Mouse (Mus musculus): Measurements from ENCODE around the gene Nfia. TPM values are rescaled to one million over a fixed set of nuclear protein-coding genes. Genes with fewer than 3 reads are reported as not detected.
A peak's percentile ranks its signal among the peaks of the same experiment; 100 is the strongest.

Nfia gene
- polyA plus RNA-seq, 1 experiment from 2014 or later: 32.1 TPM

- under 1% methylated on average over 14 of the region's 14 CpGs for WGBS
- H3K27ac ChIP-seq (ENCODE audit: low read depth, low read length): peak overlapping the region; percentile 90
- H3K4me3 ChIP-seq (ENCODE audit: low read length): peak overlapping the region; percentile 46
- H3K36me3 ChIP-seq (ENCODE audit: control insufficient read depth, insufficient read depth, low read length): no peaks in the 10 kb centered on the region
- H3K9me3 ChIP-seq (ENCODE audit: control insufficient read depth, low read length): no peaks in the 10 kb centered on the region
- H3K27me3 ChIP-seq (ENCODE audit: control insufficient read depth, insufficient read depth, low read length): peaks cover 13% of the 10 kb centered on the region
- no peaks in the 10 kb centered on the region for H3K4me1 ChIP-seq (ENCODE audit: control insufficient read depth, insufficient read depth, low read length)
- ATAC-seq (ENCODE audit: low FRiP score, low TSS enrichment): peak; percentile 68
- peak overlapping the region; percentile 68 for H3K4me2 ChIP-seq (replicated peaks; ENCODE audit: low read depth, low read length)
- peak overlapping the region; percentile 50; the same call in 1 of the 2 replicates for H3K9ac ChIP-seq (ENCODE audit: low read depth, low read length)
Measured at GRCm38 (mm10) chr4:97773110-97773593, 618 bp downstream of the Nfia start.

DNA sequence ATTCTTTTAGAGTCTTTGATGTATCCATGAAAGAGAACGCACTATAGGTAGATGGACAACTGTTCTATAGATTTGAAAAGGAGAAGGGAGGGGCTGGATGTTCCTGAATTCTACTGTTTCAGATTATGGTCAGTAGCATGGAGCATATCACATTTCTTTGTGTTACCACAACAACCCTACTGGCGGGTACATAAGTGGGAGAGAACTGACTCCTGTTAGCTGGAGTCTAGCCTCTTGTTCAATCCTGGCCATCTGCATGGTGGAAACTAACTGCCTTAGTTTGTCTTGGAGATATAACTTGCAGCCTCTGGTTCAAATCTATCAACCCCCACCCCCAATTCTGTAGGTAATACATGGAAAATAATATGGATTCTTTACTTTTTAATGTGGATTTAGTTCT, 1.3 kb downstream of the Nfia start:
- H3K4me3 ChIP-seq (ENCODE audit: low read length): no peak overlapping the region; the same call in 1 of the 2 replicates
- WGBS: 60% methylated on average over 2 of the region's 2 CpGs
- no peak for ATAC-seq (ENCODE audit: low FRiP score, low TSS enrichment)
- no peak overlapping the region; the same call in 1 of the 2 replicates for H3K27ac ChIP-seq (ENCODE audit: low read depth, low read length)
- H3K27me3 ChIP-seq (ENCODE audit: control insufficient read depth, insufficient read depth, low read length): peaks cover 13% of the 10 kb centered on the region
- no peaks in the 10 kb centered on the region for H3K36me3 ChIP-seq (ENCODE audit: control insufficient read depth, insufficient read depth, low read length)
- no peaks in the 10 kb centered on the region for H3K9me3 ChIP-seq (ENCODE audit: control insufficient read depth, low read length)
- peak overlapping the region; percentile 68; the same call in 1 of the 2 replicates for H3K4me2 ChIP-seq (replicated peaks; ENCODE audit: low read depth, low read length)
- no peaks in the 10 kb centered on the region for H3K4me1 ChIP-seq (ENCODE audit: control insufficient read depth, insufficient read depth, low read length)
- no peak overlapping the region for H3K9ac ChIP-seq (ENCODE audit: low read depth, low read length)

DNA sequence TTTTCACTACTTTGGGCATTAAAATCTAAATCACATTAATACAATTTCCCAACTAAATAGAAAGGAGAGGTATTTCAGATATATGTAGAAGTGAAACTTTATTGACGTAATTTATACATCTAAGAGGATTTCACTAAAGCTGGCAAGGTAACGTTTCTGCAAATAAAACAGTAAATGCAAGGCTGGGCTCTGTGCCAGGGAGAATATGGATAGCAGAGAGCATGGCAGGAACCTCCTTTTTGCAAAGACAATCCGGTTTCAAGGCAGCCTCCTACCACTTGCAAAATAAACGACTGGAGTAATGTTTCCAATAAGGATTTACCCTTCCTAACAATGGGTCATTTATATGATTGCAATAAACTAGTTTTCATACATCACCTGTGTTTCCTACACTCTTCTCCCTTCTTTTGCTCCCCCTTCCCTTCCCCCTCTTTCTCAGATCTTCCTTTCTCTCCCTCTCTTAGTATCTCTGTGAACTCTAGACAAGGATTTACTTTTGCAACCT, 2.0 kb downstream of the Nfia start:
- Histone ChIP-seq H3K27ac (ENCODE audit: low read depth, low read length) (peak overlapping the region; percentile 69; the same call in 1 of the 2 replicates), H3K4me1 (ENCODE audit: control insufficient read depth, insufficient read depth, low read length) (no peaks in the 10 kb centered on the region), H3K9ac (ENCODE audit: low read depth, low read length) (no peak overlapping the region; the same call in 1 of the 2 replicates), H3K9me3 (ENCODE audit: control insufficient read depth, low read length) (no peaks in the 10 kb centered on the region), H3K36me3 (ENCODE audit: control insufficient read depth, insufficient read depth, low read length) (no peaks in the 10 kb centered on the region), H3K27me3 (ENCODE audit: control insufficient read depth, insufficient read depth, low read length) (peaks cover 13% of the 10 kb centered on the region), H3K4me3 (ENCODE audit: low read length) (peak overlapping the region; percentile 22), H3K4me2 (replicated peaks; ENCODE audit: low read depth, low read length) (peak overlapping the region; percentile 72)
- no peak for ATAC-seq (ENCODE audit: low FRiP score, low TSS enrichment)
- 19% methylated on average over 4 of the region's 4 CpGs for WGBS

- no peaks in the 10 kb centered on the region for H3K4me1 ChIP-seq (ENCODE audit: control insufficient read depth, insufficient read depth, low read length)
- H3K27ac ChIP-seq (ENCODE audit: low read depth, low read length): peak overlapping the region; percentile 69
- peak overlapping the region; percentile 72 for H3K4me2 ChIP-seq (replicated peaks; ENCODE audit: low read depth, low read length)
- ATAC-seq (ENCODE audit: low FRiP score, low TSS enrichment): no peak
- peak overlapping the region; percentile 22 for H3K4me3 ChIP-seq (ENCODE audit: low read length)
- H3K9ac ChIP-seq (ENCODE audit: low read depth, low read length): no peak overlapping the region; the same call in 1 of the 2 replicates
- peaks cover 13% of the 10 kb centered on the region for H3K27me3 ChIP-seq (ENCODE audit: control insufficient read depth, insufficient read depth, low read length)
- no peaks in the 10 kb centered on the region for H3K36me3 ChIP-seq (ENCODE audit: control insufficient read depth, insufficient read depth, low read length)
- H3K9me3 ChIP-seq (ENCODE audit: control insufficient read depth, low read length): no peaks in the 10 kb centered on the region
- under 1% methylated on average over 13 of the region's 13 CpGs for WGBS
Measured at GRCm38 (mm10) chr4:97775059-97775458, 2.5 kb downstream of the Nfia start.

DNA sequence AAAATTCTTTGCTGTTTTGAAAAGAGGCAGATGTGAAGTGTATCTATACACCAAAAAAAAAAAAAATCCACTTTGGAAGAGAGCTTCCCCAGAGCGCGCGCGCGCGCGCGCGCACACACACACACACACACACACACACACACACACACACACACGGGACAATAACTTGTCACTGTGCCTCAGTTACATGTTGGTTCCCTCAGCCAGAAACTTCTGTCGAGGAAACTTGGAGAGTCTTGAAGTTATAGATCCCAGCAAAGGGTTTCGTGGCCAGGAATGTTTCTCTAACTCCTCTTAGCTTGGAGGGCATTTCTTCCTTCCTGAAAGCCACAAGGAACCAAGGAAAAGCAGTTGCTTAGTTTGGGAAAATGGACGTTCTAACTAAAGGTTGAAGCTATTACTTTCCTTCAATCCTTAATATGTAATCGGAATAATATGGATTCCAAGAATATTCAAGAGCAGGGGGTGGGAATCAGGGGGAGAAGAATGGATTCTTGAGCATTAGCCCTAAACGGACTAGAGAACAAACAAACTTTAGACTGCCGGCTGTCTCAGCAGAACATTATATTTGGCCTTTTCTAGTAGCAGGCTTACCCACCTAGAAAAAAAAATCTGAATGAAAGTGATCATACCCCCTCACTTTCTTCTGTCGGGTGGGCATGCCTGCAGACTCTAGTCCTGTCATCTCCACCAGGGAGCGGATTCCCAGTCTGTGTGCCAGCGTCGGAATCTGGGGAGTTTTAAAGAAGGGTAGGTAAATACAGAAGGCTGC, 3.1 kb downstream of the Nfia start:
- WGBS: under 1% methylated on average over 20 of the region's 20 CpGs
- Histone ChIP-seq H3K27ac (ENCODE audit: low read depth, low read length) (peak overlapping the region; percentile 69), H3K9me3 (ENCODE audit: control insufficient read depth, low read length) (no peaks in the 10 kb centered on the region), H3K27me3 (ENCODE audit: control insufficient read depth, insufficient read depth, low read length) (peaks cover 20% of the 10 kb centered on the region), H3K4me1 (ENCODE audit: control insufficient read depth, insufficient read depth, low read length) (no peaks in the 10 kb centered on the region), H3K9ac (ENCODE audit: low read depth, low read length) (peak overlapping the region; percentile 34; the same call in 1 of the 2 replicates), H3K36me3 (ENCODE audit: control insufficient read depth, insufficient read depth, low read length) (no peaks in the 10 kb centered on the region), H3K4me2 (replicated peaks; ENCODE audit: low read depth, low read length) (peak overlapping the region; percentile 72), H3K4me3 (ENCODE audit: low read length) (peak overlapping the region; percentile 22)
- ATAC-seq (ENCODE audit: low FRiP score, low TSS enrichment): no peak

DNA sequence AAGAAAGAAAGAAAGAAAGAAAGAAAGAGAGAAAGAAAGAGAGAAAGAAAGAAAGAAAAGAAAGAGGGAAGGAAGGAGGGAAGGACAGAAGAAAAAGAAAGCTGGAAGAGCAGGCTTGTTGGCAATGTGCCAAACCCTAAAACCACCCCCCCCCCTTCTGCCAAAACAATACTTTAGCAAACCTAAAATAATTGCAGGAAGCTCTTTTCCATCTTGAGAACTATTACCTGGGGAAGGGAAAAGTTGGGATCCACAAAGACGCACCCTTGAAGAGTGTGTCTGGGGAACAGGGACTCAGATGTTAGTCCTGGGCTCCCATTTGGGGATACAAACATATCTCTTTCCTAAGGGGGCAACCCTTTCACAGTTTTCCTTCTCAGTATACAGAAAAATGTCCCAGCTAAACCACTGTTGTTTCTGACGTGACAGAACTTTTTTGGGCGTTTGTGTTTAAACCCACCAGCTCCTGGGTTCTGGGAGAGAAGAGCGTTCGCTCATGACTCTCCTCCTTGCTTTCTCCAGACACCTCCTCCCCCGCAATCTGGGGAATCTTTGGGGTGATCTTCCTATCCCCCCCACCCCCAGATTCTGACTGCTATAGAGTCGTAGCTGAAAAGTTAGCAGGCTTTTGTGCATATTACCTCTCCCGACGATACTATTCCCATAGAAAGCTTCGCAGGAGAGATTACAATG, 4.0 kb downstream of the Nfia start:
- Histone ChIP-seq H3K4me1 (ENCODE audit: control insufficient read depth, insufficient read depth, low read length) (no peaks in the 10 kb centered on the region), H3K4me3 (ENCODE audit: low read length) (peak overlapping the region; percentile 81)
- under 1% methylated on average over 10 of the region's 10 CpGs for WGBS

DNA sequence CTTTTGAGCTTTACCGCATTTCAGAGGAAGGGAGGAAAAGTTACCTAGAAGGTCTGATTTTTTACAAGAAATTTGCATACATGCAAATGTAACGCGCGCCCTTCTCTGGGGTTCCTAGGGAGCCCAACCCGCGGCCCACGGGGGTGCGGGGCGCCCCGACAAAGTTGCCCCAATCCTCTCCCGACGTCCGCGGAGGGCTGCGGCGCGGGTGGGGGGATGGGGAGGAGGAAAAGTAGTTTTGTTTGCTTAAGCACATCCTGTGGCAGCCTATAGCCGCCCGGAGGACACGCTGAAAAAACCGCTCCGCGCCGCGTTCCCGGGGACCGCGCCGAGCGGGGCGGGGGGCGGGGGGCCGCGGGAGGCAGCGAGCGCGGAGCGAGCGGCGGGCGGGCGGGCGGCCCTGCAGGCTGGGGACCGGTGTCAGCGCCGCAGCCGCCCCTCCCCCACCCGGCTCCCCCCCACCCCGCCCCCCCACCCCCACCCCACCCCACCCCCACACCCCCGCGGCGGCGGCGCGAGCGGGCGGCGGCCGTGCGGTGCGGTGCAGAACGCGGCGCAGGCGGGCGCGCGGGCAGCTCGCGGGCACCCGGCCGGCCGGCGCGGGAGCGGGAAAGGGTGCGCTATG, 4.7 kb downstream of the Nfia start:
- Histone ChIP-seq H3K4me1 (ENCODE audit: control insufficient read depth, insufficient read depth, low read length) (no peaks in the 10 kb centered on the region), H3K27me3 (ENCODE audit: control insufficient read depth, insufficient read depth, low read length) (peaks cover 23% of the 10 kb centered on the region), H3K4me3 (ENCODE audit: low read length) (peak overlapping the region; percentile 81), H3K36me3 (ENCODE audit: control insufficient read depth, insufficient read depth, low read length) (no peaks in the 10 kb centered on the region), H3K4me2 (replicated peaks; ENCODE audit: low read depth, low read length) (peak overlapping the region; percentile 72), H3K9ac (ENCODE audit: low read depth, low read length) (peak overlapping the region; percentile 95), H3K27ac (ENCODE audit: low read depth, low read length) (peak overlapping the region; percentile 91; the same call in 1 of the 2 replicates), H3K9me3 (ENCODE audit: control insufficient read depth, low read length) (no peaks in the 10 kb centered on the region)
- WGBS: under 1% methylated on average over 38 of the region's 77 CpGs
- peak; percentile 37 for ATAC-seq (ENCODE audit: low FRiP score, low TSS enrichment)

More for the DNA sequence above, 4.0 kb downstream of the Nfia start:
- Histone ChIP-seq H3K27me3 (ENCODE audit: control insufficient read depth, insufficient read depth, low read length) (peaks cover 23% of the 10 kb centered on the region), H3K4me2 (replicated peaks; ENCODE audit: low read depth, low read length) (peak overlapping the region; percentile 72), H3K27ac (ENCODE audit: low read depth, low read length) (peak overlapping the region; percentile 69; the same call in 1 of the 2 replicates), H3K9ac (ENCODE audit: low read depth, low read length) (peak overlapping the region; percentile 95; the same call in 1 of the 2 replicates), H3K9me3 (ENCODE audit: control insufficient read depth, low read length) (no peaks in the 10 kb centered on the region), H3K36me3 (ENCODE audit: control insufficient read depth, insufficient read depth, low read length) (no peaks in the 10 kb centered on the region)
- ATAC-seq (ENCODE audit: low FRiP score, low TSS enrichment): no peak

- WGBS: 1% methylated on average over 37 of the region's 37 CpGs
- H3K36me3 ChIP-seq (ENCODE audit: control insufficient read depth, insufficient read depth, low read length): no peaks in the 10 kb centered on the region
- peak within 1 kb of the TSS; percentile 95 for H3K9ac ChIP-seq (ENCODE audit: low read depth, low read length)
- peaks cover 24% of the 10 kb centered on the region for H3K27me3 ChIP-seq (ENCODE audit: control insufficient read depth, insufficient read depth, low read length)
- H3K27ac ChIP-seq (ENCODE audit: low read depth, low read length): peak within 1 kb of the TSS; percentile 91
- H3K4me2 ChIP-seq (replicated peaks; ENCODE audit: low read depth, low read length): peak within 1 kb of the TSS; percentile 72
- ATAC-seq (ENCODE audit: low FRiP score, low TSS enrichment): peak; percentile 77
- no peaks in the 10 kb centered on the region for H3K9me3 ChIP-seq (ENCODE audit: control insufficient read depth, low read length)
- H3K4me1 ChIP-seq (ENCODE audit: control insufficient read depth, insufficient read depth, low read length): no peaks in the 10 kb centered on the region
- peak within 1 kb of the TSS; percentile 81 for H3K4me3 ChIP-seq (ENCODE audit: low read length)
Measured at GRCm38 (mm10) chr4:97777706-97778176, 5.2 kb downstream of the Nfia start, which contains the start of gene E130114P18Rik. Gene E130114P18Rik (minus strand): TSS chr4:97778078.

All from kidney, embryonic 14.5 days (tissue).